Mouse (Mus musculus) forebrain, embryonic 13.5 days (tissue): ENCODE results near the gene Icos. TPM values are rescaled to one million over a fixed set of nuclear protein-coding genes. Genes with fewer than 3 reads are reported as not detected.

Experiments used
- ATAC-seq: fragments of 200-750 bp; cut with Nextera tagmentation; 2 replicates; pipeline ENCODE4 v1.8.0; 2017
- H3K27ac ChIP-seq: fragments of 300-500 bp; sonication (generic); 2 replicates; pipeline ENCODE4 v1.5.1; 2015; ENCODE audit warnings: inconsistent platforms, mild to moderate bottlenecking, moderate library complexity
- H3K27me3 ChIP-seq: fragments of 300-500 bp; sonication (generic); 2 replicates; pipeline ENCODE4 v1.6.1; 2015; ENCODE audit warnings: mild to moderate bottlenecking, inconsistent platforms
- H3K36me3 ChIP-seq: fragments of 300-500 bp; sonication (generic); 2 replicates; pipeline ENCODE4 v1.6.1; 2015; ENCODE audit warnings: mild to moderate bottlenecking, inconsistent platforms; ENCODE audit not compliant: poor library complexity, severe bottlenecking
- H3K4me1 ChIP-seq: fragments of 300-500 bp; sonication (generic); 2 replicates; pipeline ENCODE4 v1.6.1; 2015; ENCODE audit warnings: inconsistent platforms
- H3K4me2 ChIP-seq: fragments of 300-500 bp; sonication (generic); 2 replicates; pipeline ENCODE4 v1.6.1; 2015; ENCODE audit warnings: inconsistent platforms, mild to moderate bottlenecking, moderate library complexity
- H3K4me3 ChIP-seq: fragments of 300-500 bp; sonication (generic); 2 replicates; pipeline ENCODE4 v1.5.1; 2015; ENCODE audit warnings: mild to moderate bottlenecking, inconsistent platforms
- H3K9ac ChIP-seq: fragments of 300-500 bp; sonication (generic); 2 replicates; pipeline ENCODE4 v1.6.1; 2015; ENCODE audit warnings: mild to moderate bottlenecking, inconsistent platforms
- H3K9me3 ChIP-seq: fragments of 300-500 bp; sonication (generic); replicated peaks from 2 replicates; pipeline ENCODE4 v1.6.1; 2016; ENCODE audit warnings: inconsistent platforms
- WGBS: fragments of 180-500 bp; shearing (Covaris S2); methylation state at CpG from one replicate; pipeline ENCODE4 v1.1.7; 2015; 5-methylcytosine and 5-hydroxymethylcytosine counted together
- polyA plus RNA-seq: library from polyadenylated mRNA; unstranded; fragments of >200 nt; fragmentation: Nextera tagmentation; extraction: Ambion mirVana; gene quantifications from 2 replicates; pipeline ENCODE4 v1.2.1, GENCODE M21; 2015

The Icos gene
- polyA plus RNA-seq, 1 experiment from 2014 or later: 0.06 TPM

- Histone ChIP-seq H3K9ac (no peak overlapping the region), H3K9me3 (no peaks in the 10 kb centered on the region), H3K4me1 (no peaks in the 10 kb centered on the region), H3K36me3 (no peaks in the 10 kb centered on the region), H3K27me3 (no peaks in the 10 kb centered on the region), H3K4me2 (no peak overlapping the region), H3K4me3 (no peak overlapping the region), H3K27ac (no peak overlapping the region)
- 87% methylated on average over 8 of the region's 8 CpGs for WGBS
- ATAC-seq: no peak
Observed at GRCm38 (mm10) chr1:60945633-60946401, 31.9 kb upstream of the Icos start.

- Histone ChIP-seq H3K4me3 (no peak overlapping the region), H3K27ac (no peak overlapping the region), H3K27me3 (no peaks in the 10 kb centered on the region), H3K9ac (no peak overlapping the region), H3K9me3 (no peaks in the 10 kb centered on the region), H3K4me2 (no peak overlapping the region), H3K36me3 (no peaks in the 10 kb centered on the region), H3K4me1 (no peaks in the 10 kb centered on the region)
- ATAC-seq: no peak
- 86% methylated on average over 6 of the region's 6 CpGs for WGBS
Observed at GRCm38 (mm10) chr1:60948112-60948511, 29.6 kb upstream of the Icos start.

- H3K4me3 ChIP-seq: no peak overlapping the region
- no peak overlapping the region for H3K4me2 ChIP-seq
- H3K27ac ChIP-seq: no peak overlapping the region
- no peak overlapping the region for H3K9ac ChIP-seq
- H3K9me3 ChIP-seq: no peaks in the 10 kb centered on the region
- no peaks in the 10 kb centered on the region for H3K4me1 ChIP-seq
- no peaks in the 10 kb centered on the region for H3K27me3 ChIP-seq
- WGBS: 79% methylated on average over 7 of the region's 7 CpGs
- H3K36me3 ChIP-seq: no peaks in the 10 kb centered on the region
- no peak for ATAC-seq
Observed at GRCm38 (mm10) chr1:60952958-60953357, 24.8 kb upstream of the Icos start.

DNA sequence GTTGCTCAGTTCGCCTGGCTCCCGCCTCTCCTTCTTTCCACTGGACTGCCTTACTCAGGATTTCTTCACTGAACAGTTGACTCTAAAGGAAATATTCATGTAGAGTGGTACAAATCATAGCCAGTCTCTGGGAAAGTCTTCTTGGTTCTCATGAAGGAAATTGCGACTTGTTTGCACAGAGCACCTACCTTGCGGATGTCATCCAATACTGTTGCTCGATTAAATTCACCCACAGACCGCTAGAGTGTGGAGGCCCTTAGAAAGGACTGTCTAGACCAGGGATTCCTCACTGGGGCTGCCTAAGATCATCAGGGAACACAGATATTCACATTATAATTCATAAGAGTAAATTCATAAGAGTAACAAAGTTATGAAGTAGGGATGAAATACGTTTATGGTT, 24.0 kb upstream of the Icos start:
- Histone ChIP-seq H3K27me3 (no peaks in the 10 kb centered on the region), H3K27ac (no peak overlapping the region), H3K4me1 (no peaks in the 10 kb centered on the region), H3K9ac (no peak overlapping the region), H3K4me3 (no peak overlapping the region), H3K36me3 (no peaks in the 10 kb centered on the region), H3K4me2 (no peak overlapping the region), H3K9me3 (no peaks in the 10 kb centered on the region)
- no peak for ATAC-seq
- WGBS: 96% methylated on average over 7 of the region's 7 CpGs

- WGBS: 71% methylated on average over 2 of the region's 2 CpGs
- peak; percentile 70; the same call in 1 of the 2 replicates for ATAC-seq
- H3K36me3 ChIP-seq: no peaks in the 10 kb centered on the region
Observed at GRCm38 (mm10) chr1:60954759-60955158, 23.0 kb upstream of the Icos start.

GRCm38 (mm10) chr1:60955186-60955585, 22.5 kb upstream of the Icos start:
- Histone ChIP-seq H3K36me3 (no peaks in the 10 kb centered on the region), H3K9ac (no peak overlapping the region), H3K27me3 (no peaks in the 10 kb centered on the region), H3K4me2 (no peak overlapping the region), H3K27ac (no peak overlapping the region), H3K4me3 (no peak overlapping the region), H3K9me3 (no peaks in the 10 kb centered on the region), H3K4me1 (no peaks in the 10 kb centered on the region)
- ATAC-seq: no peak
- WGBS: 91% methylated on average over 3 of the region's 3 CpGs

More at GRCm38 (mm10) chr1:60954759-60955158, 23.0 kb upstream of the Icos start:
- Histone ChIP-seq H3K4me1 (no peaks in the 10 kb centered on the region), H3K9me3 (no peaks in the 10 kb centered on the region), H3K4me2 (no peak overlapping the region), H3K9ac (no peak overlapping the region), H3K27me3 (no peaks in the 10 kb centered on the region), H3K4me3 (no peak overlapping the region), H3K27ac (no peak overlapping the region)

DNA sequence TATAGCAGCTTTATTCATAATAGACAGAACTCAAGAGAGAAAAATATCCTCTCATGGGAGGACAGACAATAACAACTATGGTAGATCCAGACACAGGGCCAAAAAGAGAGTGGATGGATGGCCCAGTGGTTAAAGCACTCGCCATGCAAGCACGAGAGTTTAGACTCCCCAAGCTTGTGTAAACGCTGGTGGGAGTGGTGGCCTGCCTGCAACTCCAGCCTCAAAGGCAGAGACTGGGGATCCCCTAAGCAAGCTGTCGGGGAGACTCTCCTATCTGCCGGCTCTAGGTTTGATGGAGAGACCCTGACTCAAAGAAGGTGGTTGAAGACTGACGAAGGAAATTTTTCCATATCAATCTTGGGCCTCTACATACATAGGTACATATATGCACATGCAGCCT, 21.5 kb upstream of the Icos start:
- Histone ChIP-seq H3K36me3 (no peaks in the 10 kb centered on the region), H3K27me3 (no peaks in the 10 kb centered on the region), H3K4me1 (no peaks in the 10 kb centered on the region), H3K4me2 (no peak overlapping the region), H3K4me3 (no peak overlapping the region), H3K9ac (no peak overlapping the region), H3K9me3 (no peaks in the 10 kb centered on the region), H3K27ac (no peak overlapping the region)
- no peak for ATAC-seq
- 85% methylated on average over 6 of the region's 6 CpGs for WGBS

DNA sequence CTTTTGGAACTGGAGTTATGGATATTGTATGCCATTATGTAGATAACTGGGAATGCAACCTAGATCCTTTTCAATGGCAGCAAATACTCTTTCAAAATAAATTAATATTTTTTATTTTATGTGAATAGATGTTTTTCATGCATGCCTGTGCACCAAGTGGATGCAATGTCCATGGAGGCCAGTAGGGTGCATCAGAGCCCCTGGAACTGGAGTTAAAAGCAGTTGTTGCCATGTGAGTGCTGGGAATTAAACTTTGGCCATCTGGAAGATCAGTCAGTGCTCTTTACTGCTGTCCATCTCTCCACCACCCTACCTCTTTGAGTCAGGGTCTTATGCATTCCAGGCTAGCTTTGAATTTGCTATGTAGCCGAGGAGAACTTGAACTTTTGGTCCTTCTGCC, 19.4 kb upstream of the Icos start:
- H3K27me3 ChIP-seq: no peaks in the 10 kb centered on the region
- no peaks in the 10 kb centered on the region for H3K36me3 ChIP-seq
- no peak overlapping the region for H3K9ac ChIP-seq
- H3K4me3 ChIP-seq: no peak overlapping the region
- no peaks in the 10 kb centered on the region for H3K9me3 ChIP-seq
- H3K4me1 ChIP-seq: no peaks in the 10 kb centered on the region
- 81% methylated on average over 1 of the region's 1 CpGs for WGBS
- no peak for ATAC-seq
- H3K27ac ChIP-seq: no peak overlapping the region
- H3K4me2 ChIP-seq: no peak overlapping the region

GRCm38 (mm10) chr1:60959246-60959645, 18.5 kb upstream of the Icos start:
- Histone ChIP-seq H3K27ac (no peak overlapping the region), H3K4me1 (no peaks in the 10 kb centered on the region), H3K4me2 (no peak overlapping the region), H3K36me3 (no peaks in the 10 kb centered on the region), H3K27me3 (no peaks in the 10 kb centered on the region), H3K9me3 (no peaks in the 10 kb centered on the region), H3K4me3 (no peak overlapping the region), H3K9ac (no peak overlapping the region)
- 89% methylated on average over 4 of the region's 4 CpGs for WGBS
- ATAC-seq: no peak

DNA sequence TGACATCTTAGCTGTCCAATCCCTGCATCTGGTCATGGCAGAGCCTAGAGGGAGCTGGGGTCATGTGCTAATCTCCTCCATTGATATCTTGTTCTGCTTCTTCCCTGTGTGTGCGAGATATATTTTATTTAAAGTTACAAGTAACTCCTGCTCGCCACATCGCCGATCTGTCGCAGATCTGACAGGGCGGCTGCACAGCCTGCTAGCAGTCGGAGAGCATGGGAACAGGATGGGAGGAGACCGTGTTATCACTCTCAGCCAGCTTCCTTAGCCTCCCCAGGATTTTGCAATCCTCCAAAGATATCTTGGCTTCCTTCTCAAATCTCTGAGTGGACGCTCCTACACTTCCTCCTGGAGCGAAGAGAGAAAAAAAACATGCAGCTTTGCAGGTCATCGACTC, 17.3 kb upstream of the Icos start:
- no peak overlapping the region for H3K27ac ChIP-seq

DNA sequence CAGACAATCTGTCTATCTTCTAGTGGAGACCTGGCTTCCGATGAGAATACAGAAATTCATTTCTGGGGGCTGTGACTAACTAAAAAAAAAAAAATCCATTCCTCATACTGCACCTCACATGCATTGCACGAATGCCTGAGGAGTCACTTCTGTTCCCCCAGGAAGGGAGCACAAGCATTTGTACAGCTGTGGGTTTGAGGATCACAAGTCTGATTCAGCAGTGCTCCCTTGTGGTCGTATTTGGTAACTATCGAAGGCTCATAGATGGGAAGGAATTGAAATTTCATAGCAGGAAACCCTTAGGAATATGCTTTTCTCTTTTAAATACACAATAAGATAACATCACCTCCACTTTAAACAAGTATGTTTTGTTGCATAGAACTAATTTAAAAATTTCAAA, 16.6 kb upstream of the Icos start:
- WGBS: 36% methylated on average over 4 of the region's 4 CpGs
- Histone ChIP-seq H3K4me3 (no peak overlapping the region), H3K4me1 (no peaks in the 10 kb centered on the region), H3K36me3 (no peaks in the 10 kb centered on the region), H3K27ac (no peak overlapping the region), H3K4me2 (no peak overlapping the region), H3K27me3 (no peaks in the 10 kb centered on the region), H3K9me3 (no peaks in the 10 kb centered on the region), H3K9ac (no peak overlapping the region)
- ATAC-seq: 0 out of 2 replicates have a peak, but pooled peaks have one; percentile 53

More for the DNA sequence above, 17.3 kb upstream of the Icos start:
- H3K36me3 ChIP-seq: no peaks in the 10 kb centered on the region
- H3K9ac ChIP-seq: no peak overlapping the region
- no peak for ATAC-seq
- no peak overlapping the region for H3K4me3 ChIP-seq
- H3K4me1 ChIP-seq: no peaks in the 10 kb centered on the region
- 87% methylated on average over 11 of the region's 11 CpGs for WGBS
- H3K9me3 ChIP-seq: no peaks in the 10 kb centered on the region
- H3K27me3 ChIP-seq: no peaks in the 10 kb centered on the region
- H3K4me2 ChIP-seq: no peak overlapping the region

DNA sequence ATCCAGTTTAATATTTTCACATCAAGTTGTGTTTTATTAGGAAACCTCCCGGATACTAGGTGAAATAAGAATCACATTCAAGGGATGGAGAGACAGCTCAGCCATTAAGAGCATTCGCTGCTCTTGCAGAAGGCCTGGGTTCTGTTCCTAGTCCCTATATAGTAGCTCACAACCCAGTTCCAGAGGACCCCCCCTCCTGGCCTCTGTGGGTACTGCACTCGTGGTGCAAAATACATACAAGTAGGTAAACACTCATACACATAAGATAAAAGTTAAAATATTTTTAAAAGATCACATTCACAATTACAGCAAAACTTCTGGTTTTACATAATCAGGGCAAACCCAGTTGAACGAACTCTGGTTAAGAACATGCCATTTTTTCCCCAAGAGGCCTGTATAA, 15.6 kb upstream of the Icos start:
- H3K4me2 ChIP-seq: no peak overlapping the region
- no peak overlapping the region for H3K4me3 ChIP-seq
- no peak overlapping the region for H3K27ac ChIP-seq
- 88% methylated on average over 4 of the region's 4 CpGs for WGBS
- no peak for ATAC-seq
- no peaks in the 10 kb centered on the region for H3K4me1 ChIP-seq
- no peak overlapping the region for H3K9ac ChIP-seq
- no peaks in the 10 kb centered on the region for H3K9me3 ChIP-seq
- H3K36me3 ChIP-seq: no peaks in the 10 kb centered on the region
- H3K27me3 ChIP-seq: no peaks in the 10 kb centered on the region

- H3K9ac ChIP-seq: no peak overlapping the region
- no peak overlapping the region for H3K27ac ChIP-seq
- no peak overlapping the region for H3K4me3 ChIP-seq
- no peaks in the 10 kb centered on the region for H3K9me3 ChIP-seq
- no peak overlapping the region for H3K4me2 ChIP-seq
- no peak for ATAC-seq
- H3K27me3 ChIP-seq: no peaks in the 10 kb centered on the region
- 45% methylated on average over 2 of the region's 2 CpGs for WGBS
- H3K36me3 ChIP-seq: no peaks in the 10 kb centered on the region
- no peaks in the 10 kb centered on the region for H3K4me1 ChIP-seq
Observed at GRCm38 (mm10) chr1:60967521-60967920, 10.2 kb upstream of the Icos start.
